Mouse (Mus musculus) heart, postnatal 0 days (tissue): ENCODE data around the gene Ptger3.

Source experiments
- CTCF ChIP-seq: IDR thresholded peaks from 2 replicates; pipeline ENCODE4 v1.5.1; 2016; ENCODE audit warnings: antibody characterized with exemption, control low read depth, low read depth
- EP300 ChIP-seq: IDR thresholded peaks from 2 replicates; pipeline ENCODE4 v1.6.1; 2016; ENCODE audit warnings: antibody characterized with exemption, low read depth

- TF ChIP-seq CTCF (no peak), EP300 (no peak)
Measured at GRCm38 (mm10) chr3:157523834-157524233, 42.9 kb upstream of the Ptger3 start.
